Mouse (Mus musculus) MEL (cell line): ENCODE data around the gene Prkcq.

Source experiments
- CTCF ChIP-seq, 3 experiments: IDR thresholded peaks in 2 of 3; conservative IDR thresholded peaks in 1 of 3; 2 replicates each; pipeline ENCODE4 v1.5.1; 2011 to 2012; ENCODE audit warnings: low read length in 3 of 3, low read depth in 2 of 3, mild to moderate bottlenecking in 2 of 3, improper control_type of control experiment in 1 of 3, inconsistent platforms in 1 of 3, mixed read lengths in 1 of 3, moderate library complexity in 1 of 3; ENCODE audit not compliant: control insufficient read depth in 1 of 3, insufficient read depth in 1 of 3, poor library complexity in 1 of 3, severe bottlenecking in 1 of 3
- ELF1 ChIP-seq: IDR thresholded peaks from 2 replicates; pipeline ENCODE4 v1.6.1; 2014; ENCODE audit warnings: low read depth, mild to moderate bottlenecking, inconsistent platforms, low read length, improper control_type of control experiment, moderate library complexity
- EP300 ChIP-seq, 2 experiments: IDR thresholded peaks; 2 replicates each; pipeline ENCODE4 v1.6.1; 2011; ENCODE audit warnings: improper control_type of control experiment in 2 of 2, low read length in 2 of 2, low read depth in 1 of 2, mild to moderate bottlenecking in 1 of 2
- MAZ ChIP-seq: IDR thresholded peaks from 2 replicates; pipeline ENCODE4 v1.6.1; 2012; ENCODE audit warnings: low read depth, mild to moderate bottlenecking, inconsistent platforms, low read length, improper control_type of control experiment
- NELFE ChIP-seq: IDR thresholded peaks from 2 replicates; pipeline ENCODE4 v1.6.1; 2011; ENCODE audit warnings: low read depth, low read length, improper control_type of control experiment
- NRF1 ChIP-seq: IDR thresholded peaks from 2 replicates; pipeline ENCODE4 v1.6.1; 2014; ENCODE audit warnings: low read depth, mild to moderate bottlenecking, inconsistent platforms, low read length, improper control_type of control experiment, moderate library complexity; ENCODE audit not compliant: poor library complexity, insufficient read depth, severe bottlenecking
- POLR2A ChIP-seq, 2 experiments: IDR thresholded peaks; 2 replicates each; pipeline ENCODE4 v1.6.1; 2011 to 2012; ENCODE audit warnings: low read length in 2 of 2, mild to moderate bottlenecking in 2 of 2, control low read depth in 1 of 2, improper control_type of control experiment in 1 of 2, low read depth in 1 of 2, moderate library complexity in 1 of 2; ENCODE audit not compliant: control insufficient read depth in 1 of 2, insufficient read depth in 1 of 2, poor library complexity in 1 of 2
- POLR2AphosphoS2 ChIP-seq: IDR thresholded peaks from 2 replicates; pipeline ENCODE4 v1.6.1; 2011; ENCODE audit warnings: low read length, improper control_type of control experiment
- SIN3A ChIP-seq: IDR thresholded peaks from 2 replicates; pipeline ENCODE4 v1.6.1; 2012; ENCODE audit warnings: low read length, improper control_type of control experiment, inconsistent platforms
- TCF12 ChIP-seq: IDR thresholded peaks from 2 replicates; pipeline ENCODE4 v1.6.1; 2014; ENCODE audit warnings: low read depth, mild to moderate bottlenecking, inconsistent platforms, low read length, improper control_type of control experiment, moderate library complexity
- ZNF384 ChIP-seq: IDR thresholded peaks from 2 replicates; pipeline ENCODE4 v1.6.1; 2012; ENCODE audit warnings: low read depth, mild to moderate bottlenecking, inconsistent platforms, low read length, improper control_type of control experiment

DNA sequence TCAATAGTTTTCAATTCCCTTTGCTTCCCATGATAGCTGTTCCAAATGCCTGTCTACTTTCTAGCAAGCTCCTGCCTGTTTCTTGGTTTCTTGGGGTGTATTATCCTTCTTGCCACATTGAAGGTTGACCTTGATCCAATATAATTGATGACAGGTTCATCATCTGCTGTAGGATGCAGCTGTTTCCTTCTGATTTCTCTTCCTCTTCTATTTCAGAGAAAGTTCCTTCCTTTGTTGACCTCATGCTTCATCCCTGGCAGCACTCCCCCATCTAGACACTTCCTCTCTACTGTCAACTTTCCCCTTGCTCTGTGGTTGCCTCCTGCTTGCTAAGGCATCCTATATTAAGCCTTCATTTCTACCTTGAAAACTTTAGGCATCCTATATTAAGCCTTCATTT lies 67.6 kb downstream of the Prkcq start:
- no peak for TF ChIP-seq CTCF (IDR thresholded peaks at IDR 0.05 in 2 of 3, conservative IDR thresholded peaks at IDR 0.05 in 1 of 3; ENCODE audit: control insufficient read depth in 1 of 3, insufficient read depth in 1 of 3, low read depth in 2 of 3, low read length in 3 of 3, poor library complexity in 1 of 3, severe bottlenecking in 1 of 3)
- TF ChIP-seq ZNF384 = no peak
- no peak for TF ChIP-seq POLR2A (IDR thresholded peaks at IDR 0.05; ENCODE audit: control insufficient read depth in 1 of 2, insufficient read depth in 1 of 2, low read depth in 1 of 2, low read length in 2 of 2, poor library complexity in 1 of 2)
- peak; percentile 38 to 41; a peak in 2 of 4 replicates for TF ChIP-seq EP300 (IDR thresholded peaks at IDR 0.05; ENCODE audit: low read depth in 1 of 2, low read length in 2 of 2)
- no peak for TF ChIP-seq MAZ
- TF ChIP-seq ELF1 = no peak
- no peak for TF ChIP-seq TCF12
- TF ChIP-seq SIN3A = no peak
- TF ChIP-seq NRF1 = no peak
- no peak for TF ChIP-seq POLR2AphosphoS2
- TF ChIP-seq NELFE = no peak
